Mouse (Mus musculus): ENCODE data around the gene Pga5.

Pga5 gene

DNA sequence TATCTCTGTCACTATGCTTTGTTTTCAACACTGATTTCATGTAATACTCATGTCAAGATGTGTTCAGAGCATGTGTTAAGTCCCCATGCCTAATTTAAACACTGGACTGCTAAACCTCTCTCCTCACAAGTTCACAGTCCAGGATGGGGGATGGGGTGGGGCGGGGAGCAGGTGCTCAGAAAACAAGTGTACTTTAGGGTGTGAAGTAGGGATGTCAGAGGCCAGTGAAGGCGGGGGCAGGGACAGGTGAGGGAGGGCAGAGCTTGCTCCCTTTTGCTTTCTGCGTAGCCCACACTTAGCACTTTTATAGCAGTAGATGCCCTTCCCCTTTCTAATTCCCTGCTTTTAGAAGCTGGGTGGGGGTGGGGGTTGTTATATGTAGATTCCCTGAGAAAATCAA is 12.8 kb downstream of the Pga5 start:
- no peak for DNase-seq (ENCODE audit: low spot score)

DNA sequence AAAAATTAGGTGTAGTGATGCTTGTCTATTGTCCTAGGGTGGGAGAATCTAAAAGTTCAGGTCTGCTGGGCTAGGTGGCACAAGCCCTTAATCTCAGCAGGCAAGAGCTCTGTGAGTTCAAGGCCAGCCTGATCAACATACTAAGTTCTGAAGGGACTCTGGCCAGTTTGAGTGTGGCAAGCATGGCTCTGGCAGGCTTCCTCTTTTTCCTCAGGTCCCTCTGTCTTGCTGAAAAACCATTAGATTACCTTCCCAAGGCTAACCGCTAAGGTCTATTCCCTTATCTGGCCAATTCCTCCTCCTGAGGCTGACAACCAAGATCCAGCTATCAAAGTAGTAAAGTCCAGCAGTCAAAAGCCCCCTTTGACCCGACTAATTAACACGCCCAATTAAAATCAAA is 15.2 kb downstream of the Pga5 start:
- no peak for DNase-seq (ENCODE audit: low spot score)

DNA sequence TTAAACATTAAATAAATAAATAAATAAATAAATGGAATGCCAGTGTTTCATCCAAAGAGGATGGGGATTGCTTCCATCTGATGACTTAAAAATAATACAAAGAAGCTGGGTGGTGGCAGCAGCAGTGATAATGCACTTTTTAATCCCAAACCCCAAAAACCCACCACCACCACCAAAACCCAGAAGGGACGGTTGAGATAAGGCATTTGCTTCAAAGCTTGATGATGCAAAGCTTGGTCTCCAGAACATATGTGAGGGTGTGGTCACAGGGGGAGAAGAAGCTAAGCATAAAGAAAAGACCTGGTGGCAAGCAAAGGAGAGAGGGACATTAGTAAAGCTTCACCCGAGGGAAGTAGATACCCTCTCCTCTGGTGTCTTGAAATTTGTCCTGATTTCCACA is 16.0 kb downstream of the Pga5 start:
- peak; percentile 26 for DNase-seq (ENCODE audit: low spot score)

DNA sequence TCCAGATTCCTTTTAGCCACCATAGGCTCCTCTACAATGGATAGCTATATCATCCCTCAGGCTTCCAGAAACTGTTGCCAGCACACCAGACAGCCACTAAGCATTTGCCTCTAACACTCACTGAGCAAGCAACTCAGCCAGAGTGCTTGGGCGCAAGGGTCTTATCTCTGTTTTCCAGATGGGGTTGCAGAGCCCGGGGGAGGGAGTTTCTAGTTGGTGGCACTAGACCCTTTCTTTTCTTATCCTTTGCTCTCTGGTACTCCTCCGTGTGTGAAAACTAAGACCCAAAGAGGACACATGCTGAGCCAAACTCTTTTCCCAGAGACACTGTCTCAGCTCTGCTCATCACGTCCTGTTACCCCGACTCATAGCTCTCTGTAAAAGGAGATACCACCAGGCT is 16.5 kb downstream of the Pga5 start:
- DNase-seq (ENCODE audit: low spot score) = peak; percentile 44

DNA sequence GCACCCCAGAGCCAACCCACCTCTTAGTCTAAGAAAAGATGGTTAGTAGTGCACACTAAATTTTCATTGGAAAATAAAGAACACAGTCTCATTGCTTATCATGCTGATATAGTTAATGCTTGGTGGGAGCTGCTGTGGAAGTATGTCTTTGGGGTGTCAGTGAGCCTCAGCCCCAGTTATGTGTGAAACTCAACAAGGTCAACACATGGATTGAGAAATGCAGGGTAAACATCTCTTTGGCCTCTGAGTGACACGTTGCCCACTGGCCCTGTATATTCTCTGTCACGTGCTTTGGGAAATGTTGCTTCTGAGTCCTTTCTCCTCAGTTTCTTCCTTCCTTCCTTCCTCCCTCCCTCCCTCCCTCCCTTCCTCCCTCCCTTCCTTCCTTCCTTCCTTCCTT is 19.5 kb downstream of the Pga5 start:
- DNase-seq (ENCODE audit: low spot score) = peak; percentile 53

DNA sequence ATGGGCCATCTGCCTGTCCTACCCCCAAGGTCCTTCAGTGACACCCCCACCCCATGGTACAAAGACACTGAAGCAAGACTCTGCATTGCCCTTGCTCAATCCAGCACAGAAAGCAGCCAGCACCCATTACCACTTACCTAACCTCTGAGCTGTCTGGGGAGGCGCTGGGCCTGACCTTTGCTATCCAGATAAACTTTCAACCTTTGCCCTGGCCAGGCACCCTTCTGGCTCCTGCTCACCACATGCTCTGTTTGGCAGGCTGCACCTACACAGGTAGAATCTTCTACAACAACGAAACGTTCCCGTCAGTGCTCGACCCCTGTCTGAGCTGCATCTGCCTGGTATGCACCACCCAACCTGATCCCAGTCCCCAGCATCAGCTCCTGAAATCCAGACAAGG is 20.1 kb downstream of the Pga5 start:
- peak; percentile 91 for DNase-seq (ENCODE audit: low spot score)

DNA sequence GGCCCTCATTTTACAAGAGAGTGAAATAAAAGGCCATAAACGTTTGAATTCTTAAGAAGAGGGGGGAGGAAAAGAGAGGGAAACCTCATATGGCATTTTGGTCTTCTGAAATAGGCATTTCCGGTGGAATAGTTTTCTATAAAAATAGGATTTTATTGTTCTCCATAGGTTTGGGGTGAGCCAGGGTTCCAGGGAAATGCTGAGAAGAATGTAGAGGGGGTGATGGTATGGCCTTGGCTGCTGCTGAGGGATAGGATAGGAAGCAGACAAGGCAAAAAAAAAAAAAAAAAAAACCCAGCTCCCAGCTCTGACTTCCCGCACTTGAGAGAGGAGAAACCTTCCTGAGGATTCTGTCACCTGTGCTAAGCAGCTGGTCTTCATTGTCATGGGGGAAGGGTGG is 21.8 kb downstream of the Pga5 start:
- no peak for DNase-seq (ENCODE audit: low spot score)

DNA sequence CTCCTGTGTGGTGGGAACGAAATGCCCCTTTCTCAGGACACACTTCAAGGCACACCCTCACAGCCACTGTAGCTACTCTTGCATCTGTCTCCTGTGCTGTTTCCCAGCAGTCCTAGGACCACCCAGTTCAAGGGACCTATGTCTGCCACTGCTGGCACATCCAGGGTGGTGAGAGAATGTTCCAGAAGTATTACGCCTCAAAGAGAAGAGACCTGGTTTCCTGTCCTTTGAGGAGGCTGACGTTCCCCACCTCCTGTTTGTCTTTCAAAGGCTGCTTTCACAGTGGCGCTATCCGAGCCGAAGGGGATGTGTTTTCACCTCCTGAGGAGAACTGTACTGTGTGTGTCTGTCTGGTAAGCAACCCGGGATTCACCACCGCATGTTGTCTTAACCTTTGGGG is 29.7 kb downstream of the Pga5 start:
- DNase-seq (ENCODE audit: low spot score) = no peak

DNA sequence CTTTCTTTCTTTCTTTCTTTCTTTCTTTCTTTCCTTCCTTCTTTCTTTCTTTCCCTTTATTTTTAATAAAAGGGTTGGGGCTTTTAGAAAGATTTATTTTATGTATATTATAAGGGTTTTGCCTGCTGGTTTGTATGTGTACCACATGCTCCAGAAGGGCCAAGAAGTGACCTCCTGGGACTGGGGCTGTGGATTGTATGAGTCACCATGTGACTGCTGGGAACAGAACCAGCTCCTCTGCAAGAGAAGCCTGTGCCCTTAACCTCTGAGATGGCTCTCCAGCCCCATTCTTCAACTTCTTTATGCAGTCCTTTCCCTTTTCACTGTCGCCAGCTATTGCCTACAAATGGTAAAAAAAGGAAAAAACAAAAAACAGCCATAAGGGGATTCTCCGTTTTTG is 32.3 kb downstream of the Pga5 start:
- no peak for DNase-seq (ENCODE audit: low spot score)

DNA sequence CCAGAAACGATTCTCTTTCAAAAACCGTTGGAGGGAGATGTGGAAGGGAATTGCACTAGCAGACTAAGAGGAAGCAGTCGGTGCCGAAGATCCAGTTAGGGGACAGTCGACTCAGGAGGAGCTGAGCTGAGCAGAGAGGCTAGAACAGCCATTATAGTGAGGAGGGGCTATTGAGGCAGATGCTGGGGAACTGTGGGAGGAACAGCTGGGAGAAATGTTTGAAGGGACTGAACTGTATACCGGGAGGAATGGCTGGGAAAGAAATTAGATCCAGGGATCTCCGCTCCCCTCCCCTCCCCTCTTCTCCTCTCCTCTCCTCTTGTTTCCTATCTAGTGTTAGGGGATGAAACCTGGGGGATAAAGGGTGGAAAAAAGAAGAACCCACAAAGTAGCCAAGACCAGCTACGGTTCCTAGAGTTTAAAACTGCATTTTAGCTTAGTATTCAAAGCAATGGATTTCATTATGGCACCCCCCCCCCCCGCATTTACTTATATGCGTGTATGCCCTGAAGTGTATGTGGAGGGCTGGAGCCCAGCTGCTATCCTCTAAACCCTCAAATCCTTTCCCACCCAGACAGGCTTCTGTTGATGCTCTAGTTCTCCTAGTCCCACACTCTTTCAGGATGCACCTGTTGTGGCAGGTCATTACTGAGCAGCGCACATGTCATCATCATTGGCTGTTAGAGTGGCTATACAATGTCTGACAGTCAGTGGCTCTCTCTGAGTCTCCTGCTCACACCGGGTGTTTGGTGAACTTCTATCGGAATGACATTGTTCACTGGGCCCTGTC is 37.1 kb downstream of the Pga5 start:
- DNase-seq (ENCODE audit: low spot score) = no peak

DNA sequence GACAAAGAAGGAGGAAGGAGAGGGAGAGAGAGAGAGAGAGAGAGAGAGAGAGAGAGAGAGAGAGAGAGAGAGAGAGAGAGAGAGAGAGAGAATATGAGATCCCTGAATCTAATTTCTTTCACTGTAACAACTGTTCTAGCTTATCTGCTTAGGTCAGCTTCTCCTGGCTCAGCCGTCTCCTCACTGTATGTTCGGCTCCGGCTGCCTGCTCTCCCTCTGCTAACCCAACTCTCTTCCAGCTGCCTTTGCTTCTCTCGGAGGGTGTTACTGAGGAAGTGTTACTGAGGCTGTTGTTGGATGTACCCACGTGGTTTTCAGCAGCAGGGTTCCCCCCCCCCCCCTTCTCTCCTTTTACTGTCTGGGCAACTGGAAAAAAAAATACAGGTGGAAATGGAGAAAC is 37.8 kb downstream of the Pga5 start:
- no peak for DNase-seq (ENCODE audit: low spot score)

DNA sequence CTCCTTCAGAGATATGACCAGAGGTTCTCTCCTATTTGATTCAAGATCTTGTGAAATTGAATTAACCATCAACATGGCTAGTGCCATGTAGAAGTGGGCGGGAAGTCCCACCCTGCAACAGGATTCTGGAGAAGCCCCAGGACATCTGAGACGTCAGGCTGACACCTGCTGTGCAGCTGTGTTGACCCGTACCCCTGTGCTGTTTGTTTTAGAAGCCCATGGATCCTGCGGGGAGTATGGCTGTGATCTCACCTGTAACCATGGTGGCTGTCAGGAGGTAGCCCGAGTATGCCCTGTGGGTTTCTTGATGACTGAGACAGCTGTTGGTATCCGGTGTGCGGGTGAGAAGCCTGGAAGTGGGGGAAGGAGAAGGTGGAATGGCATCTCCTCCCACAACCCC is 40.0 kb downstream of the Pga5 start:
- DNase-seq (ENCODE audit: low spot score) = no peak

DNA sequence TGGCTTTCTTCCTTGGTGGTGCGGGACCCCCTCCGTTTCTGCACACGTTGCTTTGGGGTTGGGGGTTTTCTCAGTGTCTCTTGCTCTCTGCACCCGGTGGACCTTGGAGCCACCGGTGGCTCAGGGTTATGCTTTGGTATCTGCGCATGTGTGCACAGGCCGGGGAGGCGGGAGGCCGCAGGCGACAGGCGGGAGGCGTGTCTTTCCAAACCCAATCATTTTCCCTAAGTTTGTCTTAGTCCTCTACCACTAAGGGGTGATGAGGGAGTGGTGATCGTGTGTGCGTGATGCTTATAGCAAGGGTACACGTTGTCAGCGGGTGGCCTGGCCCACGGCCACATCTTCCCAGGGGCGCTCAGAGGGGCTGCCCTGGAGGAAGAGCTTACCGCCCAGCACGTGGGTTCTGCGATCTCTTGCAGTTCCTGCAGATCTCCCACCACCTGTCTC is 43.0 kb downstream of the Pga5 start:
- DNase-seq (ENCODE audit: low spot score) = peak; percentile 81

DNA sequence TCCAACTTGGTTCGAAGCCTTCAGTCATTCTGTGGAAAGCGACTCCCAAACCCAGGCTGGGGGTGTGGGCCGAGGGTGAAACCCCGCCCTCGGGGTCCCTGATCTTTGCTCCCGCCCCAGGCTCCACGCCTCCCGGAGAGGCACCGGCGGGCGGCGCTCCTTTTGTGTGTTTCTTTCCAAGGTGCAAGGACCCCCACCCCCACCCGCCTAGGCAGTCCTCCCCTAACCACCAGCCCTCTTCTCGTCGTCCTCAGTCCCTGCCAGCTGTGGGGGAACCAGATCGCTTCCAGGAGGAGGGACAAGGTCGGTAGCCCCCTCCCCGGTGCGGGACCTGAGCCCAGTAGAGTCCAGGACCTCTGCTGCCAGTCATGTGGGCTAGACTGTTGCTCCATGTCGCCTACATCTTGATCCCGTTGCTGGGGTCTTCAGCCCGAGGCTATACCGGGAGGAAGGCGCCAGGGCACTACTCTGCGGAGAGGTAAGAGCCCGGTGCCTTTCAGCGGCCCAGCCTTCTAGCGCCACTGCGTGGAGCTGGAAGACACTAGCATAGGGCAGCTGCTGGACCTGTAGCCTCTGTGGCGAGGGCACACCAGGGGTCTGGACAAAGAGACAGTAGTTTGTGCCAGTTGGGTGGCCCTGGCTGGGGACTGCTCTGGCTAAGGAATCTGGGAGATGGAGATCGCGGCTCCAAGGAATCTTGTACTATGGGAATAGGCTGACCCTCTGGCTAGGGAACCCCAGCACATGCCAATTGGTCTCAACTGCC is 43.6 kb downstream of the Pga5 start, which contains the start of gene Vwce:
Vwce (plus strand) TSS at position 108 of the 766 bp plus-strand sequence.
- peak; percentile 77 for DNase-seq (ENCODE audit: low spot score)
